17 mouse cellular contexts compared by ENCODE assay signal in the genomic region with DNA sequence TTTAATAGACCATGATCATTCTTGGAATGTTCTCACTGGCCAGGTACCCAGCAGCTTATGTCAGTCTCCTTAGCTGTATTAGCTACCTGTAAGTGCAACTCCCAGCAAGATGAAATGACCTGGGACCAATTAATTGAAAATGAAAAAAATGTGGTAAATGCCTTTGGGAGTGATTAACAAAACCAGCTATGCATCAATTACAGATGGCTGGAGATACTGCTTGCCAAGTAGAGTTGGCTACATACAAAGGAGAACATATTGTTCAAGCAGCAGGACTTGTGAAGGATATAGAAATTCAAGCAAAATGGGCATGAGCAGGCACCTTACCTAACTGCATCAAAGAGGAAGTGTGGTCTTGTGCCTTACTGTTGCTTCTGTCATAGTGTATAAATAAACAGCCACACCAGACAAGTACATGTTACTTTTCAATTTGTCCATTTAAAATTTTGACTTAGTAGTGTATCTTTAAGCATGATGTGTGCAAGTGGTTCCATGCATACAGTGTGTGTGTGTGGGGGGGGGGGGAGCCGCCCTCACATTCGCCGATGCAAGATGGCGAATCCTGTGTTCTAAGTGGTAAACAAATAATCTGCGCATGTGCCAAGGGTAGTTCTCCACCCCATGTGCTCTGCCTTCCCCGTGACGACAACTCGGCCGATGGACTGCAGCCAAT.
A peak's percentile ranks its signal among the peaks of the same experiment; 100 is the strongest.
DNase-seq lines count a peak whose midpoint lies in the region; ATAC-seq and TF ChIP-seq lines count a peak whose summit lies in the region.
"Had no signal": no experiment of that assay in that cellular context is flagged by ENCODE, and none has a peak within 500 bp of the region (broad histone marks: within the 10 kb centered on the region; RNA-seq: fewer than 3 reads in every experiment).

No protein-coding gene starts in this region.

- TF ChIP-seq CTCF in midbrain, postnatal 0 days (IDR thresholded peaks at IDR 0.05), result no peak

- no peak overlapping the region for H3K9ac ChIP-seq in forebrain, embryonic 14.5 days (ENCODE audit: low read length)
- H3K9ac ChIP-seq in midbrain, postnatal 0 days (replicated peaks; ENCODE audit: low read length, poor library complexity, severe bottlenecking), result no peak overlapping the region
- no peak overlapping the region for H3K9ac ChIP-seq in midbrain, embryonic 11.5 days (ENCODE audit: low read length)
- H3K9ac ChIP-seq in neural tube, embryonic 15.5 days (replicated peaks), result no peak overlapping the region
- H3K9ac ChIP-seq: heart, embryonic 13.5 days; midbrain, embryonic 15.5 days had no signal

- no peak overlapping the region for H3K27ac ChIP-seq in forebrain, embryonic 14.5 days (ENCODE audit: low read depth, low read length)
- H3K27ac ChIP-seq in forebrain, embryonic 10.5 days, result no peak overlapping the region
- no peak overlapping the region for H3K27ac ChIP-seq in midbrain, postnatal 0 days (ENCODE audit: low read depth, low read length)
- H3K27ac ChIP-seq in midbrain, embryonic 11.5 days (ENCODE audit: low read depth, low read length), result no peak overlapping the region
- no peak overlapping the region for H3K27ac ChIP-seq in neural tube, embryonic 15.5 days (replicated peaks)
- H3K27ac ChIP-seq: heart, embryonic 13.5 days; kidney, postnatal 0 days; midbrain, embryonic 15.5 days had no signal

- intact Hi-C loops in heart, postnatal 36 days (cut with DNase I), result no loop called here

- no peak overlapping the region for H3K4me3 ChIP-seq in forebrain, embryonic 14.5 days (ENCODE audit: low read depth, low read length)
- no peak overlapping the region for H3K4me3 ChIP-seq in forebrain, embryonic 10.5 days
- H3K4me3 ChIP-seq in midbrain, postnatal 0 days (ENCODE audit: low read depth, low read length), result no peak overlapping the region
- no peak overlapping the region for H3K4me3 ChIP-seq in midbrain, embryonic 11.5 days (ENCODE audit: low read depth, low read length)
- H3K4me3 ChIP-seq in neural tube, embryonic 15.5 days (replicated peaks), result no peak overlapping the region
- H3K4me3 ChIP-seq: heart, embryonic 13.5 days; megakaryocyte, embryonic 14.5 days; midbrain, embryonic 15.5 days had no signal

- peak; percentile 86 for ATAC-seq in forebrain, embryonic 14.5 days
- no peak for ATAC-seq in midbrain, postnatal 0 days (ENCODE audit: low FRiP score)
- ATAC-seq in midbrain, embryonic 11.5 days (ENCODE audit: low FRiP score), result no peak
- ATAC-seq in neural tube, embryonic 15.5 days (ENCODE audit: low FRiP score), result no peak
- ATAC-seq: midbrain, embryonic 15.5 days had no signal

- H3K9me3 ChIP-seq in forebrain, embryonic 14.5 days (replicated peaks; ENCODE audit: control insufficient read depth, low read length), result no peaks in the 10 kb centered on the region
- H3K9me3 ChIP-seq in forebrain, embryonic 10.5 days, result no peaks in the 10 kb centered on the region
- no peaks in the 10 kb centered on the region for H3K9me3 ChIP-seq in midbrain, postnatal 0 days (ENCODE audit: low read length)
- no peaks in the 10 kb centered on the region for H3K9me3 ChIP-seq in midbrain, embryonic 11.5 days (ENCODE audit: control insufficient read depth, low read length)
- no peaks in the 10 kb centered on the region for H3K9me3 ChIP-seq in neural tube, embryonic 15.5 days (replicated peaks)
- H3K9me3 ChIP-seq: heart, embryonic 13.5 days; megakaryocyte, embryonic 14.5 days; midbrain, embryonic 15.5 days had no signal

- no peak overlapping the region for H3K4me2 ChIP-seq in forebrain, embryonic 14.5 days (ENCODE audit: low read length)
- no peak overlapping the region for H3K4me2 ChIP-seq in midbrain, postnatal 0 days (ENCODE audit: low read depth, low read length, poor library complexity, severe bottlenecking)
- H3K4me2 ChIP-seq in midbrain, embryonic 11.5 days, result no peak overlapping the region
- H3K4me2 ChIP-seq in neural tube, embryonic 15.5 days, result no peak overlapping the region
- H3K4me2 ChIP-seq: heart, embryonic 13.5 days; liver, embryonic 11.5 days; midbrain, embryonic 15.5 days had no signal

- no peaks in the 10 kb centered on the region for H3K27me3 ChIP-seq in forebrain, embryonic 14.5 days (replicated peaks; ENCODE audit: control insufficient read depth, insufficient read depth, low read length)
- no peaks in the 10 kb centered on the region for H3K27me3 ChIP-seq in forebrain, embryonic 10.5 days (ENCODE audit: poor library complexity, severe bottlenecking)
- H3K27me3 ChIP-seq in midbrain, postnatal 0 days (ENCODE audit: insufficient read depth, low read length), result no peaks in the 10 kb centered on the region
- no peaks in the 10 kb centered on the region for H3K27me3 ChIP-seq in midbrain, embryonic 11.5 days (ENCODE audit: control insufficient read depth, insufficient read depth, low read length)
- H3K27me3 ChIP-seq in neural tube, embryonic 15.5 days (replicated peaks), result no peaks in the 10 kb centered on the region
- H3K27me3 ChIP-seq: heart, embryonic 13.5 days; megakaryocyte, embryonic 14.5 days; midbrain, embryonic 15.5 days had no signal

- H3K4me1 ChIP-seq in forebrain, embryonic 14.5 days (ENCODE audit: control insufficient read depth, insufficient read depth, low read length), result no peaks in the 10 kb centered on the region
- H3K4me1 ChIP-seq in forebrain, embryonic 10.5 days, result no peaks in the 10 kb centered on the region
- H3K4me1 ChIP-seq in midbrain, postnatal 0 days (ENCODE audit: insufficient read depth, low read length), result no peaks in the 10 kb centered on the region
- H3K4me1 ChIP-seq in midbrain, embryonic 11.5 days (ENCODE audit: control insufficient read depth, insufficient read depth, low read length), result no peaks in the 10 kb centered on the region
- no peaks in the 10 kb centered on the region for H3K4me1 ChIP-seq in neural tube, embryonic 15.5 days
- H3K4me1 ChIP-seq: heart, embryonic 13.5 days; megakaryocyte, embryonic 14.5 days; midbrain, embryonic 15.5 days had no signal

- peak; percentile 73 for DNase-seq in forebrain, embryonic 14.5 days (ENCODE audit: low spot score)
- DNase-seq in forebrain, embryonic 10.5 days (ENCODE audit: extremely low spot score, low spot score), result no peak
- peak; percentile 54 for DNase-seq in midbrain, postnatal 0 days (ENCODE audit: low spot score)
- no peak for DNase-seq in midbrain, embryonic 11.5 days (ENCODE audit: low spot score, missing footprints)
- peak; percentile 27 for DNase-seq in cerebellum, adult 9-11 months
- DNase-seq in heart, postnatal 36 days, result no peak
- no peak for DNase-seq in urinary bladder, adult 18-20 months (ENCODE audit: low spot score in 2 of 2)
- DNase-seq: B cell, adult 2 months; heart, adult 11 months; kidney, adult 11 months; lung, adult 2 months had no signal

- WGBS in forebrain, embryonic 14.5 days, result 74% methylated on average over 8 of the region's 9 CpGs
- 96% methylated on average over 9 of the region's 9 CpGs for WGBS in forebrain, embryonic 10.5 days
- WGBS in midbrain, postnatal 0 days, result 97% methylated on average over 7 of the region's 9 CpGs
- WGBS in midbrain, embryonic 11.5 days, result over 99% methylated on average over 5 of the region's 9 CpGs
- 97% methylated on average over 9 of the region's 9 CpGs for WGBS in neural tube, embryonic 15.5 days

- no peaks in the 10 kb centered on the region for H3K36me3 ChIP-seq in forebrain, embryonic 14.5 days (ENCODE audit: control insufficient read depth, insufficient read depth, low read length)
- H3K36me3 ChIP-seq in forebrain, embryonic 10.5 days (replicated peaks), result no peaks in the 10 kb centered on the region
- no peaks in the 10 kb centered on the region for H3K36me3 ChIP-seq in midbrain, postnatal 0 days (ENCODE audit: insufficient read depth, low read length)
- H3K36me3 ChIP-seq in midbrain, embryonic 11.5 days (ENCODE audit: control insufficient read depth, insufficient read depth, low read length), result no peaks in the 10 kb centered on the region
- H3K36me3 ChIP-seq in neural tube, embryonic 15.5 days, result no peaks in the 10 kb centered on the region
- H3K36me3 ChIP-seq: heart, embryonic 13.5 days; midbrain, embryonic 15.5 days had no signal

Comparison
In these comparisons a context has a peak if more than half of its experiments do, and no peak if none do; other contexts are left out.
1. DNase-seq: peak in forebrain, embryonic 14.5 days (single experiment), midbrain, postnatal 0 days (single experiment) and cerebellum, adult 9-11 months (single experiment); none in forebrain, embryonic 10.5 days (single experiment), midbrain, embryonic 11.5 days (single experiment), heart, postnatal 36 days (0 of 2) and urinary bladder, adult 18-20 months (0 of 2).